ENCODE assay signal across 8 mouse cellular contexts in the genomic region with DNA sequence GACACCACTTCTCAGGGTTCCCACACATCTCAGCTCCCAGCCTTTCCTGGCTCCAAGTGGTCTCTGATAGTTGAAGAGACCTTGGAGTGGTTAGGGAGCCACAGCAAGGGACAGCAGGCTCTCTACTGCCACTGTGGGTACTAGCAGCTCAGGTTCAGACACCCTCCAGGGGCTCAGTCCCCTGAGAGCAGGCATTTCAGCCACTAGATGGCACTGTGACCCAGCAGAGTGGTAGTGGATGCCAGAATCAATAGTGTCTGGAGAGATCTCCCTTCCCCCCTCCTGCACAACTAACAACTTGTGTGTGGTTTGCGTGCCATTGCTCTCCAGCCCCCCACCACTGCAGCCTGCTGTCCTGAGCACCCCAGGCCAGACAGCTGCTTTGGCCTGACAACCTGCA.
A peak's percentile ranks its signal among the peaks of the same experiment; 100 is the strongest.
DNase-seq lines count a peak whose midpoint lies in the region; ATAC-seq and TF ChIP-seq lines count a peak whose summit lies in the region.

No protein-coding gene starts in this region.

- peak; percentile 95 for TF ChIP-seq CTCF in kidney, adult 2 months (conservative IDR thresholded peaks at IDR 0.05; ENCODE audit: insufficient read depth, insufficient read length, low read depth, low read length)

- no peak for TF ChIP-seq POLR2A in kidney, adult 2 months (IDR thresholded peaks at IDR 0.05; ENCODE audit: low read depth, low read length)

- no peaks in the 10 kb centered on the region for H3K27me3 ChIP-seq in kidney, adult 2 months (replicated peaks; ENCODE audit: control insufficient read depth, insufficient read depth, low read length)
- H3K27me3 ChIP-seq in limb, embryonic 10.5 days (ENCODE audit: low read depth, poor library complexity, severe bottlenecking): peaks cover 23% of the 10 kb centered on the region
- 0 out of 2 replicates have a peak, but pooled peaks cover 9% of the 10 kb centered on the region for H3K27me3 ChIP-seq in stomach, embryonic 15.5 days (replicated peaks)

- H3K4me2 ChIP-seq in stomach, embryonic 15.5 days: no peak overlapping the region

- H3K4me3 ChIP-seq in kidney, adult 2 months (ENCODE audit: insufficient read depth, low read depth, low read length): no peak overlapping the region
- no peak overlapping the region for H3K4me3 ChIP-seq in limb, embryonic 10.5 days
- no peak overlapping the region for H3K4me3 ChIP-seq in stomach, embryonic 15.5 days (replicated peaks)

- H3K4me1 ChIP-seq in kidney, adult 2 months (ENCODE audit: control insufficient read depth, insufficient read depth, low read length): no peaks in the 10 kb centered on the region
- H3K4me1 ChIP-seq in limb, embryonic 10.5 days: peaks cover 14% of the 10 kb centered on the region
- no peaks in the 10 kb centered on the region for H3K4me1 ChIP-seq in stomach, embryonic 15.5 days

- 0% methylated on average over 1 of the region's 1 CpGs for WGBS in kidney, adult 2 months
- WGBS in limb, embryonic 10.5 days: 6% methylated on average over 1 of the region's 1 CpGs
- WGBS in stomach, embryonic 15.5 days: 12% methylated on average over 1 of the region's 1 CpGs

- intact Hi-C loops in gastrocnemius, postnatal 36 days (cut with DNase I): loop anchor here (2.0 to 10.0 kb wide), 2 partner anchors 113 to 339 kb away; no protein-coding TSS in a partner anchor

- H3K9ac ChIP-seq in stomach, embryonic 15.5 days: no peak overlapping the region

- peak; percentile 62 for DNase-seq in CD4-positive, CD25-positive, alpha-beta regulatory T cell, adult 2 months (ENCODE audit: low read depth, low spot score)
- peak; percentile 92 for DNase-seq in embryo, embryonic 10.5 days (ENCODE audit: low spot score)
- peak; percentile 31 to 50 for DNase-seq in gastrocnemius, postnatal 36 days
- DNase-seq in kidney, adult 2 months: peak; percentile 74
- DNase-seq in limb, embryonic 10.5 days (ENCODE audit: low spot score): peak; percentile 88
- DNase-seq in natural killer cell, adult 2 months (ENCODE audit: low spot score in 2 of 2): peak; percentile 25 to 39

- no peaks in the 10 kb centered on the region for H3K9me3 ChIP-seq in limb, embryonic 10.5 days (replicated peaks)
- no peaks in the 10 kb centered on the region for H3K9me3 ChIP-seq in stomach, embryonic 15.5 days

- ATAC-seq in CD4-positive, CD25-positive, alpha-beta regulatory T cell, adult 4 months: no peak
- ATAC-seq in stomach, embryonic 15.5 days (ENCODE audit: insufficient read depth, low FRiP score, low read depth): peak; percentile 65; the same call in 1 of the 2 replicates

- H3K36me3 ChIP-seq in kidney, adult 2 months (ENCODE audit: control insufficient read depth, insufficient read depth, low read length): no peaks in the 10 kb centered on the region
- H3K36me3 ChIP-seq in limb, embryonic 10.5 days: no peaks in the 10 kb centered on the region
- no peaks in the 10 kb centered on the region for H3K36me3 ChIP-seq in stomach, embryonic 15.5 days

- H3K27ac ChIP-seq in kidney, adult 2 months (ENCODE audit: insufficient read depth, low read depth, low read length): no peak overlapping the region
- H3K27ac ChIP-seq in limb, embryonic 10.5 days: no peak overlapping the region
- H3K27ac ChIP-seq in stomach, embryonic 15.5 days: no peak overlapping the region

Comparison
In these comparisons a context has a peak if more than half of its experiments do, and no peak if none do; other contexts are left out.
1. DNase-seq: peak in every context shown above with its lines; median percentile 92 in embryo, embryonic 10.5 days; 88 in limb, embryonic 10.5 days; 74 in kidney, adult 2 months; 62 in CD4-positive, CD25-positive, alpha-beta regulatory T cell, adult 2 months; 40 in gastrocnemius, postnatal 36 days; 32 in natural killer cell, adult 2 months.